Mouse (Mus musculus): ENCODE results near the gene Palm3.

- TF ChIP-seq EP300 (IDR thresholded peaks at IDR 0.05; ENCODE audit: low read depth) (no peak), CTCF (IDR thresholded peaks at IDR 0.05; ENCODE audit: low read depth) (no peak)
Measured at GRCm38 (mm10) chr8:84070241-84070640, 49.0 kb downstream of the Palm3 start.

Data from liver, embryonic 14.5 days (tissue).